Mouse (Mus musculus) testis, adult 2 months (tissue): ENCODE measurements around the gene Dlk1. TPM values are rescaled to one million over a fixed set of nuclear protein-coding genes. Genes with fewer than 3 reads are reported as not detected.

Experiments
- H3K27ac ChIP-seq: fragments of 200-500 bp; 2 replicates; pipeline ENCODE4 v1.5.1; 2012; ENCODE audit warnings: low read depth, low read length; ENCODE audit not compliant: control insufficient read depth, insufficient read depth
- H3K27me3 ChIP-seq: fragments of 200-500 bp; 2 replicates; pipeline ENCODE4 v1.6.1; 2012; ENCODE audit warnings: mild to moderate bottlenecking, low read length, moderate library complexity; ENCODE audit not compliant: control insufficient read depth, insufficient read depth
- H3K36me3 ChIP-seq: fragments of 200-500 bp; 2 replicates; pipeline ENCODE4 v1.6.1; 2012; ENCODE audit warnings: mild to moderate bottlenecking, low read length; ENCODE audit not compliant: control insufficient read depth, insufficient read depth
- H3K4me1 ChIP-seq: fragments of 200-500 bp; 2 replicates; pipeline ENCODE4 v1.6.1; 2012; ENCODE audit warnings: low read length; ENCODE audit not compliant: control insufficient read depth, insufficient read depth
- H3K4me3 ChIP-seq: fragments of 200-500 bp; 2 replicates; pipeline ENCODE4 v1.5.1; 2012; ENCODE audit warnings: low read depth, mild to moderate bottlenecking, low read length, moderate library complexity, mixed read lengths; ENCODE audit not compliant: control insufficient read depth
- CTCF ChIP-seq: fragments of 200-500 bp; IDR thresholded peaks from 2 replicates; pipeline ENCODE4 v1.5.1; 2012; ENCODE audit warnings: low read depth, mild to moderate bottlenecking, inconsistent platforms, low read length, moderate library complexity; ENCODE audit not compliant: control insufficient read depth, insufficient read depth, insufficient replicate concordance
- POLR2A ChIP-seq: fragments of 200-500 bp; IDR thresholded peaks from 2 replicates; pipeline ENCODE4 v1.6.1; 2012; ENCODE audit warnings: low read depth, mild to moderate bottlenecking, inconsistent platforms, low read length, moderate library complexity; ENCODE audit not compliant: control insufficient read depth
- polyA plus RNA-seq: library from polyadenylated mRNA; depleted of rRNA; stranded (reverse); fragments of >200 nt; gene quantifications from 2 replicates; pipeline ENCODE4 v1.2.3, GENCODE M21; 2012; rRNA removed

Dlk1 gene
- polyA plus RNA-seq: 1.2 and 1.5 TPM in 2 replicates

- H3K4me1 ChIP-seq: peaks cover 18% of the 10 kb centered on the region
- H3K27me3 ChIP-seq: no peaks in the 10 kb centered on the region
- H3K27ac ChIP-seq: no peak within 1 kb of the TSS
- TF ChIP-seq POLR2A (no peak), CTCF (no peak)
- no peaks in the 10 kb centered on the region for H3K36me3 ChIP-seq
- H3K4me3 ChIP-seq: peak within 1 kb of the TSS; percentile 40
Measured at GRCm38 (mm10) chr12:109452592-109452991, at the start of gene Dlk1. TSS of gene Dlk1 (plus strand) at chr12:109452823.

- Histone ChIP-seq H3K27ac (no peak overlapping the region), H3K4me3 (no peak overlapping the region), H3K27me3 (no peaks in the 10 kb centered on the region), H3K4me1 (peaks cover 13% of the 10 kb centered on the region), H3K36me3 (no peaks in the 10 kb centered on the region)
- no peak for TF ChIP-seq POLR2A
- TF ChIP-seq CTCF: no peak
Measured at GRCm38 (mm10) chr12:109402943-109403342, 49.7 kb upstream of the Dlk1 start.

- TF ChIP-seq POLR2A (no peak), CTCF (no peak)
- H3K4me1 ChIP-seq: peaks cover 13% of the 10 kb centered on the region
Measured at GRCm38 (mm10) chr12:109403752-109404151, 48.9 kb upstream of the Dlk1 start.

GRCm38 (mm10) chr12:109406018-109406417 lies 46.6 kb upstream of the Dlk1 start:
- no peak overlapping the region for H3K27ac ChIP-seq
- peaks cover 2% of the 10 kb centered on the region; the same call in 1 of the 2 replicates for H3K4me1 ChIP-seq
- H3K27me3 ChIP-seq: no peaks in the 10 kb centered on the region

More at GRCm38 (mm10) chr12:109403752-109404151, 48.9 kb upstream of the Dlk1 start:
- Histone ChIP-seq H3K27me3 (no peaks in the 10 kb centered on the region), H3K4me3 (no peak overlapping the region), H3K36me3 (no peaks in the 10 kb centered on the region), H3K27ac (no peak overlapping the region)

GRCm38 (mm10) chr12:109410723-109411122 lies 41.9 kb upstream of the Dlk1 start:
- no peaks in the 10 kb centered on the region for H3K36me3 ChIP-seq
- H3K4me1 ChIP-seq: no peaks in the 10 kb centered on the region
- no peaks in the 10 kb centered on the region for H3K27me3 ChIP-seq
- no peak for TF ChIP-seq POLR2A
- TF ChIP-seq CTCF: no peak
- H3K4me3 ChIP-seq: no peak overlapping the region
- H3K27ac ChIP-seq: no peak overlapping the region

More at GRCm38 (mm10) chr12:109406018-109406417, 46.6 kb upstream of the Dlk1 start:
- no peaks in the 10 kb centered on the region for H3K36me3 ChIP-seq
- H3K4me3 ChIP-seq: no peak overlapping the region
- TF ChIP-seq POLR2A: no peak
- no peak for TF ChIP-seq CTCF

GRCm38 (mm10) chr12:109411172-109412070 lies 41.2 kb upstream of the Dlk1 start:
- Histone ChIP-seq H3K4me3 (no peak overlapping the region), H3K27me3 (no peaks in the 10 kb centered on the region), H3K36me3 (no peaks in the 10 kb centered on the region), H3K4me1 (no peaks in the 10 kb centered on the region), H3K27ac (no peak overlapping the region)
- TF ChIP-seq CTCF (no peak), POLR2A (no peak)

- Histone ChIP-seq H3K27me3 (no peaks in the 10 kb centered on the region), H3K4me1 (no peaks in the 10 kb centered on the region), H3K27ac (no peak overlapping the region), H3K36me3 (no peaks in the 10 kb centered on the region), H3K4me3 (no peak overlapping the region)
- TF ChIP-seq POLR2A: no peak
- no peak for TF ChIP-seq CTCF
Measured at GRCm38 (mm10) chr12:109412071-109412440, 40.6 kb upstream of the Dlk1 start.
